Mouse (Mus musculus) urinary bladder, adult 2 months (tissue): ENCODE data around the gene Zbtb21. TPM values are rescaled to one million over a fixed set of nuclear protein-coding genes. Genes with fewer than 3 reads are reported as not detected.
"Not testable (repeated sequence)": the region's sequence is repeated elsewhere in the genome, so short reads cannot be mapped to it uniquely, and the experiment has no call there.

Experiments
- DNase-seq: peaks from one replicate; pipeline ENCODE4 v3.0.0; 2022; ENCODE audit warnings: low spot score
- polyA plus RNA-seq: library from polyadenylated mRNA; depleted of rRNA; stranded (reverse); fragments of >200 nt; gene quantifications from 2 replicates; pipeline ENCODE4 v1.2.3, GENCODE M21; 2012

Zbtb21 gene
- polyA plus RNA-seq, 1 experiment, result 16.2 TPM

DNA sequence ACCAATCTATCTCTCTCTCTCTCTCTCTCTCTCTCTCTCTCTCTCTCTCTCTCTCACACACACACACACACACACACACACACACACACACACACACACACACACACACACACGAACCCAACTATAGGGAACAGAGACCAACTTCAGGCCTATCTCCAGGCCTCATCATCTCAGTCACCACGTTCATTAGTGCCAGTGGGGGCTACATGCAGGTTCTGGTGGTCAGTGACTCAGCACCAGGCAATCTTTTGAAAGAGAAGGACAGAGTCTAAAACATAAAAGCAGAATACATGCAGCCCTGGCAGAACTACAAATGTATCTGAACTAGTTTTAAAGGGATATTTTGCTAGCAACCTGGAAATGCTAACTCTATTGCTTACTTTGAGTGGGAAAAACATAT lies 15.4 kb downstream of the Zbtb21 start:
- DNase-seq, result not testable (repeated sequence)

GRCm38 (mm10) chr16:97941844-97942243 lies 20.6 kb downstream of the Zbtb21 start:
- no peak for DNase-seq

DNA sequence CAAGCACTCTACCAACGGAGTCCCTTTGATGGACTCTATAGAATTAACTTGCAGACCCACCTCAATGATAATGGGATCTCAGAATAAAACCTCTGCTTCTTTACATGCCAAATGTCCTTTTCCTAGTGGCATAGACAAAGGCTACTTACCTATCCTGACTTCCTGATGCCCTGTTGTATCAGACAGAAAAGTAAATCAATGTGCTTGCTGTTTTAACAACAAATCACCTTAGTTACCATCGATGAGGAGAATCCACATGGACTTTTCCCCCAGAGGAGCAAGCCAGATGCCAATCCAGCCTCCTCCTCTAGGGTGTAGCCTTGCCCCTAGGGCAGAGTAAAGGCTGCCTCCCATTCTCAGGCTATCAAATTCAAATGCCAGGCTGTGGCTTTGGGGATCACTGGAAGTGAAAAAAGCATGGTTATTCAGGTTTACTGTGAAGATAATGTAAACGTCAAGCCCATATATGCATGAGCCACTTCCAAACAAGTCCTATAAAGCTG lies 21.9 kb downstream of the Zbtb21 start:
- no peak for DNase-seq

DNA sequence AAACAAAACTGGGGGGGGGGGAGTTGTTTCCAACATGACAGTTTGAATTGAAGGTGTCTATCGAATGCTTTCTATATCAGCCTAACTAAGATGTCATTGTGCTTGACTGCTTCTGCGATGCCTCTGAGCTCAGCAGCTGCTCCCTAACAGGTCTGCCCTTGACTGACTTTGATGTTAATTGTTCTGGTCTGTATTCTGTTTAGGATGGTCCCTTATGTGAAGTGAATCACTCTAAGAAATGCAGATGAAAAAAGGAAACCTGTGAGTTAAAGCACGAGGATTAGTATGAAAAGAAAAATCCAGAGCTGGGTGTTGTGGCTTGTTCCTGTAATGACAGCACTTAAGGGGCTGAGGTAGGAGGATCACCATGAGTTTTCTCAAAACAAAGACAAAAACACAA lies 26.6 kb downstream of the Zbtb21 start:
- DNase-seq, result no peak

GRCm38 (mm10) chr16:97930231-97930630 lies 32.2 kb downstream of the Zbtb21 start:
- no peak for DNase-seq

- DNase-seq, result no peak
Measured at GRCm38 (mm10) chr16:97929520-97929919, 32.9 kb downstream of the Zbtb21 start.

GRCm38 (mm10) chr16:97927331-97927938 lies 35.0 kb downstream of the Zbtb21 start:
- DNase-seq, result no peak

DNA sequence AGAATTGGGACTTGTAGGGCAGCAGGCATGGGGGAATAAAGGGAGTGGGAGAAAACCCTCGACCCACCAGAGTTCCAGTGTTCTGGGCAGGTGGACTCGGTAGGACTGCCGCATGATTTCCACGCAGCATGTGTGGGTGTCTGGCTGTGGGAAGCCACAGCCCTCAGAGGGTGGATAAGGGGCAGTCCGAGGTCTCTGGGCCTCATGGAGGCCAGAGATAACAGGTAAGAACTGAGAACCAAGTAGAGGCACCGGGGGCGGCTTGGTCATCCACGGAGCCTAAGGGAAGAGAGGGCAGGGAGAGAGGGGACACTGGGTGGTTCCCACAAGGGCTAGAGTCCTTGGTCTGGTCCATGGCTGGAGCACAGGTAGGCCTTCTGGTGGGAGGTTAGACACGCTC lies 36.0 kb downstream of the Zbtb21 start:
- DNase-seq, result no peak

DNA sequence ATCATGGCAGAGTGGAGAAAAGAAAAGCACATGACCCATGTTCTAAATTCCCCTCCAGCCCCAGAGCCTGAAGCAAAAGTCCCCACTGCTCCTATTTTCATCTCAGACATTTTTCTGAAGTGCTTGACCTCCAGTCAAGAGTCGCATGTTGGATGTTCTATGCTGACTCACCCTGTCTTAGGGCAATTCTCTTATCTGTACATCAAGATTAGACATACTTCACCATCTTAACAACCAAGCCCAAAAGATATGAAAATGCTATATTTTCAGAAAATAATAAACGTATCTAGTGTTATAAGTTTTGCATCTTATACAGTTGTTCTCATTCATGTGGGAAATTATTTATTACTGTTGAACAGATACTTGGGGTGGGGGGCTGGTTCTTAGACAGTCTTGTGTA lies 36.7 kb downstream of the Zbtb21 start:
- no peak for DNase-seq

DNA sequence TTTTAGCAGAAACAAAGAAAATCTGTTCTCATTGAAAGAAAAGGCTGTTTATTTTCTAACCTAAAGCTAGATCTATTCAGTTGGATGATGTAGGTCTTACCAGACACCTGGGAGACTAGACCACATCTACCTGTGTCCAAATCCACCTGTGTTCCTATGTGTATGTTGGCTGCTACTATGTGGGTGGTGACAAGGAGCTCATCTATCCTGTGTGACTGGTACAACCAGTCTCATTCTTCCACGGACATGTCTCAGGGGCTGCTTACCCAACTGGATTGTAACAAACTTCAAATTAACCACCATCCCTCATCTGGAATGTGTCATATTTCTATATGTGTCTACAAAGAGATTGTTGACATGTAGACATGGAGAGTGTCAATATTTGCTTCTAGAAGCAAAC lies 38.7 kb downstream of the Zbtb21 start:
- no peak for DNase-seq

- DNase-seq, result no peak
Measured at GRCm38 (mm10) chr16:97922779-97923126, 39.7 kb downstream of the Zbtb21 start.

DNA sequence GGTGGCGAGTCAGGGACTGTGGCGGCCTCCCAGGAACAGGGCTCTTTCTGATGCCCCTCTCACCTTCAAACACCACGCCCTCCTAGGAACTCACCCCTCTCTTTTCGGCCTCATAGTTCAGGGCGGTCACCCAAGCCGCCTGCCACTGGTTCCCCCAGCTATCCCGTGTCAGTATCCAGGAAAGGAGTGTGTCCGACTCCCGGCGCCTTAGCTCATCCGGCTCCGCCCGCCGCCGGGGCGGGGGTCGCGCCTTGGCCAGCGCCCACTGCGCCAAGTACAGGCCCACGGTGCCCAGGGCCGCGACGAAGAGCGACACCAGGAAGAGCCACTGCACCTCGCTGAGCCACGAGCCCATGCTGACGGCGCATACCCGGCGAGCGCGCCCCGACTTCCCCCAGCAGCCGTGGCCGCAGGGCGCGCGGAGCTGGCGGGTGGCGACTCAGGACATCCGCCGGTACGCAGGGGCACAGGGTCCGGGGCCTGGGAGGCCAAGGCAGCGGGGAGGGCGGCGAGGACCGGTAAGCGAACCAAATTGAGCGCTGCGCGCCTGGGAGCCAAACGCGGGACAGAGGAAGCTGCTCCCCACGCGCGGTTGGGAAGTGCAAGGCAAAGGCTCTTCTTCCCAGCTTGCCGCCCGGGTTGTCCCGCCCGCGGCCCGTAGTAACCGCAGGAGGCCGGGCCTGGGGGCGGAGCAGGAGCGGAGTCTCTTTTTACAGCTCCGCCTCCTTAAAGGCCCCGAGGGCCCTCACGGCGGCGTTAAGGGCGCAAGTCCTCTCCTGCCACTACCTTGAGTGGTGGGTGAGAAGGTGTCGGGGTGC lies 40.3 kb downstream of the Zbtb21 start:
- DNase-seq, result peak; percentile 91

- no peak for DNase-seq
Measured at GRCm38 (mm10) chr16:97920621-97921020, 41.8 kb downstream of the Zbtb21 start.

DNA sequence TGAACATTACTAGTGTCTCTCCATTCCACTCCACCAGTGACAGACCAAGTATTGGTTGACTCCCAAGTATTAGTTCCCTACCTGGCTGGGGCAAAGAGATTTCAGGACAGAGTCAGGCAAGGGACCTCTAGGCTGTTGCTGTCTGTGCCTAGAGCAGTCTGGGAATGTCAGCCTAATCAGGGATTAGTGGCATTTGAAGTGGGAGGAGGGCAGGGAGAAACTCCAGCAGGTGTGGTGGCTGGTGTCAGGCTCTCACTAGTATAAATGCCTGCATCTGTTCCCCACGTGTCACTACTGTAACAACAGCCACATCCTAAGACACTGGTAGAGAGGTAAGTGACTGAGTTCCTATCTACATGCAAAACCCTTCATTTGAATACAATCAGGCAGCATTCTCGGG lies 42.6 kb downstream of the Zbtb21 start:
- no peak for DNase-seq

DNA sequence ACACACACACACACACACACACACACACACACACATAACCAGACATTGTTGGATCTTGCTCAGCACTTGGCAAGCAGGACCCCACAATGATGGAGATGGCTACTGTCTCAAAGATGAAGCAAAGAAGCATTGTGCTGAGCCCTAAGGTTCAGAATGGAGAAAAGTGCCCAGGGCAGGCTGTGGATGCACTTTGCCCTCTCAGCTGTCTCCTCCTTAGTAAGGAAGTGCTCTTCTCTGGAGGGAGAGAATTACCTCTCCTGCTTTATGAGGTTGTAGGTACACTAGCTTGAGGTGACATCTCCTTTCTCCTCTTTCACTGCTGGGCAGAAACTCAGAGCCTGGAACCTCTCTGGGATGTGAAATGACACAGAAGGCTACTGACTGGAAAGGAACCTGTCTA lies 49.5 kb downstream of the Zbtb21 start:
- DNase-seq, result no peak

- no peak for DNase-seq
Measured at GRCm38 (mm10) chr16:97909356-97909755, 53.1 kb downstream of the Zbtb21 start.

DNA sequence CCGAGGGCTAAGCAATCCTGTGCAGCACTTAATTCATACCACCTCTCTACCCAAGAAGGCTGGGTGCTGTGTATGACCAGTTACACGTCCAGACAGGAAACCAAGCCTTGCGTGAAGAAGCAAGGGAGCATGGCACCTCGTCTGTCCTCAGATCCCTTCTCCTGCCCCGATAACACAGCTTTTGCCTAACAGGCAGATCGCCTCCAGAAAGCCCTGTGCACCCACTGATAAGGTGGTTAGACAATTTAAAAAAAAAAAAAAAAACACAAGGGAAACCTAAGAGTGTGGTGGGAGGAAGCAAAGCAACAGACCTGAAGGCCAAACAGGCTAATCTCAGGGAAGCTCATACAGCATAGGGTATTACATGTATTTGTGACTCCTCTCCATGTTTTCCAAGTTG lies 54.9 kb downstream of the Zbtb21 start:
- DNase-seq, result no peak

DNA sequence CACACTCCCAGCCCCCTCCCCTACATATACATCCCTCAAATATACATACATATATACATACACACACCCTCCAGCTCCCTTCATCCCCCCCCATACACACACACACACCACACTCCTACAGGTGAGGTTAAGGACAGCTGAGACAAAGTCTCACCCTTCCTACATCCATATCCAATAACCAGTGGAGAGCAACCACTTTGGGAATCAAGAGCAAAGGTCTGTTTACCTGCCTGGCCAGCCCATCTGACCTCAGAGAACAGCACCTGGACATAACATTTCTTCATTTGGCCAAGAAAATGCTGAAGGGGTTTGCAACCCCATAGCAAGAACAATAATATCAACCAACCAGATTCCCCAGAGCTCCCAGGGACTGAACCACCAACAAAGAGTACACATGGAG lies 56.1 kb downstream of the Zbtb21 start:
- DNase-seq, result no peak

DNA sequence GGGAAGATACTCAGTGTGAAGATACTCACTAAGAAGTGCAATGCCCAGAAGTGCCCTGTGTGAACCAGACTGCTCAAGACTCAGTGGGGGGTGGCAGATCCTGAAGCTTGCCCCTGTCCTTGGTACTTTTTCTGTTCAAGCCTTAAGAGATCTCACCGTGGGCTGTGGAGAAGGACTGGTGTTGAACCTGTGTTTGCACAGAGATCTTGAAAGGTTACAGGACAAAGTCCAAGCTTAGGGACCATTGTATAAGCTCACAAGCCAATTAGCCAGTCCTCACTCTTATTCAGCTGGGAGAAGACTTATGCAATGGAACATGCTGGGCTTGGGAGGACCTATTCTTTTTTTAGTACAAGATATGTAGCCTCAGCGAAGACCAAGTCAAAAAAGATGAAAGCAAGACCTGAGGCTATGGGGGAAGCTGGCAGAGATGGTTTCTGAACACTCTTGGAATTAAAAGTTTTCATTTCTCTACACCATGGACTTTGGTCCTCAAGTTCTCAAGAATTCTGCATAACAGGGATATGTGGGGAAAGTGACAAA lies 56.9 kb downstream of the Zbtb21 start:
- DNase-seq, result no peak

DNA sequence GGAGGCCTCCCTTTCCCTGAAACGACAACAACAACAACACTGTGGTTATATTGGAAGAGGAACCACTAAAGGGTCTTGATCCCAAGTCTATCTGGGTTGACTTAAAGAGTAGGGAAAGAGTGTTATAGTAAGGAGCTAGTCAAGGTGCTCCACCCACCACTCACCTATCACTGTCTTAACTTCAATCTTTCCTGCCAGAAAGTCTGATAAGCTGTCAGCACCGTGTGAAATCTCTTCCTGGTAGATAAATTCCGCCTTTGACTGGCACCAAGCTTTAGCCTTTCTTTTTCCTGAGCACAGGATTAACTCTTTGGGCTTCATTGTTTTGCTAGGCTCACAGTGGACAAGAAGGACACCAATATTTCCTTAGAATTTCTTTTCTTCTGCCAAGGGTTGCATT lies 58.4 kb downstream of the Zbtb21 start:
- DNase-seq, result no peak

DNA sequence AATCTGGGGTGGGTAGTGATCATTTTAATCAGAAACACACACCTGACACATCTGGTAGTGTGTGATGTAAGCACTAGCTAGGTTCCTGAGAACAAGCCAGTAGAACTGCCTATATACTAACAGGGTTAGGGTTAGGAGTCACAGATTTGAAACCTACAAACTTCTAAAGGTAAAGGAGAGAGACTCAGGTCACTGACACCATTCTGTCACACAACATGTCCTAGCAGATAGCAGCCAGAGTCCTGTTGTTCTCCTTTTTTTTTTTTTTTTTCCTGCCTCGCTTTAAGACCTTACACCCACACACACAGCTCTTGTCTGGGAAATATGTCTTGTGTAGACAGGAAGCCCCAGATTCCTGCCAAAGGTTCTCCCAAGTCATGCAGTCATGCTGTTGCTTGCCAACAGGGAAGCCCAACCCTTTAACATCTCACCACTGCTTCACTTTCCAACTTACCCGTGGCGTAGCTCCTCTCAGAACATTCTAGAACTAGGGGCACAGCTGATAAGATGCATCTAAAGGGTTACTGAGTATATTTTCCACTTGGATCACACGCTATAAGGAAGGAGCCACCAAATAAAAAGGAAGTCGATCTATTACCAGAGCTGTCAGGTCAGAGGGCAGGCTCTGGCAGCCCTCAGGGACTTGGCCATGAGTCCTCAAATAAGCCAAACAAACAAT lies 64.9 kb downstream of the Zbtb21 start:
- no peak for DNase-seq
